In genomic region chr3:126886090-126886489, GRCm38 (mm10) we compare ENCODE assay signal across 24 mouse cellular contexts.
"Had no signal": no experiment of that assay in that cellular context is flagged by ENCODE, and none has a peak within 500 bp of the region (broad histone marks: within the 10 kb centered on the region; RNA-seq: fewer than 3 reads in every experiment).

No protein-coding gene starts in this region.

- DNase-seq: gastrocnemius, adult 2 months; gastrocnemius, postnatal 10 days; gastrocnemius, postnatal 25 days; heart, adult 2 months; heart, postnatal 4 days; kidney, adult 18-20 months; kidney, adult 8-10 months; kidney, postnatal 10 days; kidney, postnatal 25 days; kidney, postnatal 4 days; liver; liver, embryonic 13.5 days had no signal

- H3K4me2 ChIP-seq: heart, embryonic 11.5 days; heart, embryonic 13.5 days; heart, embryonic 15.5 days; hindbrain, embryonic 14.5 days; intestine, embryonic 15.5 days; limb, embryonic 12.5 days; liver, embryonic 11.5 days; liver, embryonic 13.5 days had no signal

- H3K36me3 ChIP-seq: heart, embryonic 13.5 days; heart, embryonic 15.5 days; intestine, embryonic 15.5 days; limb, embryonic 10.5 days; limb, embryonic 12.5 days; liver, embryonic 13.5 days had no signal

- ATAC-seq: inflammation-experienced regulatory T-cells, adult 6 months; intestine, embryonic 15.5 days; intestine, postnatal 0 days had no signal

- H3K27me3 ChIP-seq: heart, embryonic 13.5 days; heart, embryonic 15.5 days; intestine, embryonic 15.5 days; limb, embryonic 12.5 days; liver, embryonic 13.5 days had no signal

- H3K27ac ChIP-seq: gastrocnemius, adult 2 months; heart, adult 2 months; heart, embryonic 13.5 days; heart, embryonic 15.5 days; hindbrain, embryonic 14.5 days; intestine, embryonic 15.5 days; layer of hippocampus, adult 2 months; left cerebral cortex, adult 2 months; limb, embryonic 10.5 days; limb, embryonic 12.5 days; liver, embryonic 13.5 days had no signal

- H3K9ac ChIP-seq: heart, embryonic 13.5 days; heart, embryonic 15.5 days; hindbrain, embryonic 14.5 days; intestine, embryonic 15.5 days; limb, embryonic 12.5 days; liver, embryonic 13.5 days had no signal

- H3K9me3 ChIP-seq: heart, embryonic 15.5 days; intestine, embryonic 15.5 days; limb, embryonic 10.5 days; limb, embryonic 12.5 days; liver, embryonic 13.5 days had no signal

- H3K4me3 ChIP-seq: gastrocnemius, adult 2 months; heart, adult 2 months; heart, embryonic 13.5 days; heart, embryonic 15.5 days; intestine, embryonic 15.5 days; layer of hippocampus, adult 2 months; left cerebral cortex, adult 2 months; limb, embryonic 10.5 days; limb, embryonic 12.5 days; liver, embryonic 13.5 days had no signal

- H3K4me1 ChIP-seq: heart, embryonic 13.5 days; heart, embryonic 15.5 days; intestine, embryonic 15.5 days; limb, embryonic 10.5 days; limb, embryonic 12.5 days; liver, embryonic 13.5 days had no signal
